Mouse (Mus musculus): ENCODE results near the gene Shisa9.
A peak's percentile ranks its signal among the peaks of the same experiment; 100 is the strongest.

Gene Shisa9

DNA sequence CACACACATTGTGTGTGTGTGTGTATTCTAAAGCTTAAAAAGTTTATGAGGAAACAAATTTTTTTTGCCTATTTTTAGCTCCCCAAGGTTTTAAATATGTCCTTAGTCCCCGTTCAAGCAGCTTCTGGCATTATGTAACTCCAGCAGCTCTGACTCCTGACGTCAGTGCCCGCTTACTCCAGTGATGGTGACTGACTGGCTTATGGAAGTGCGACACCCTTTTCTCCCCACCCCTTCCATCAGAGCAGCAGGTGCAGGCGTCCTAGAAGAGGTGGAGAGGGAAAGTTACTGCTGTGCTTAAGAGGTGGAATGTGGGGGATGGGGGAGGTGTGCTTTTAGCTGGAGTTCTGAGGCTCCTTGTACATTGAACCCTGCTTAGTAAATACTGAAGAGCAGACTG lies 213.7 kb downstream of the Shisa9 start:
- DNase-seq (ENCODE audit: low read depth), result no peak

DNA sequence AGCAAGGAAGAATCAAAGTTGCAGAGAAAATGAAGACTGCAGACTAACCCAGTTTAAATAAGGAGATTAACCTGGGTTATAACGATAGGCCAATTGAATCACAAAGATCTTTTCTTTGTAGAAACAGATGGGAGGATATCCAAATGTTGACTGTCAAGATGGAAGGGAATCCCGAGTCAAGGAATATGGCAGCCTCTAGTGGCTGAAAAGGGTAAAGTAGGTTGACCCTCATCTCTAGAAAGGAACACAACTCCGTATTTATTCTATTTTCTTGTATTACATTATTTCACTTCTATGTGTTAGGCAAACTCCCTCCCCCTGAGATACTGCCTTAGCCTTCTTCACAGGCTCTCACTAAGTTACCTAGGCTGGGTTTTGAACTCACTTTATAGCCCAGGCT lies 217.3 kb downstream of the Shisa9 start:
- peak; percentile 2 for DNase-seq (ENCODE audit: low read depth)

DNA sequence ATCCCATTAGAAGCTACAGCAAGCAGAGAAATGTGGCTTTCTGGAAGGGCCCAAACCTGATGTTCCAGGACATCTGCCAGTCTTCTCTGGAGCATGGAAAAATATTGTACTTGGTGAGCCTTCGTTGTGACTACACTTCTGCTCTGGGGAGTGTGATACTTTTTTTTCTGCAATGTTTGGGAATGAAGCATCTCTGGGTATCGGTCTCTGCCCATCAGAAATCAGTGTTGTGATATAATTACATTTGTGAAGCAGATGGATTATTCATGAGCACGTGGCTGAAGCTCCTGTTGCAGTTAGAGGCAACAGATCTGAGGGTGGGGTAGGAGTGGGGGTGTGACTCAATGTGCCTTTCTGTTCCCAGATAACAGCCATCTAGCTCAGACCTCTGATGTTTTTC lies 218.2 kb downstream of the Shisa9 start:
- DNase-seq (ENCODE audit: low read depth), result no peak

DNA sequence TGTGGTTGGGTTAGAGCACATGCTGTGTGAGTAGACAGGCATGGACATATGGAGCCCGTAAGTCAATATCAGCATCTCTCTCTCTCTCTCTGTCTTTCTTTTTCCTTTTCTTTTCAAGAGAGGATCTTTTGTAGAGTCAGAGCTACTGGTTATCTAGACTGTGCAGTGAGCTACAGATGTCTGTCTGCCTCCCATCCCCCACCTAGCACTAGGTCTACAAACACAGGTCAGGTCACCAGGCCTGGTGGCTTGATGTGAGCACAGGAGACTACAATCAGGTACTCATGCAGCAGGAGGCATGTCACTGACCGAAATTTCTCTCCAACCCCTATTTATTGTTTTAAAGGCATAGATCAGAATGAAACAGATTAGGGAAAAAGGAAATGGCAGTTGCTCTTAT lies 219.1 kb downstream of the Shisa9 start:
- DNase-seq (ENCODE audit: low read depth), result no peak

DNA sequence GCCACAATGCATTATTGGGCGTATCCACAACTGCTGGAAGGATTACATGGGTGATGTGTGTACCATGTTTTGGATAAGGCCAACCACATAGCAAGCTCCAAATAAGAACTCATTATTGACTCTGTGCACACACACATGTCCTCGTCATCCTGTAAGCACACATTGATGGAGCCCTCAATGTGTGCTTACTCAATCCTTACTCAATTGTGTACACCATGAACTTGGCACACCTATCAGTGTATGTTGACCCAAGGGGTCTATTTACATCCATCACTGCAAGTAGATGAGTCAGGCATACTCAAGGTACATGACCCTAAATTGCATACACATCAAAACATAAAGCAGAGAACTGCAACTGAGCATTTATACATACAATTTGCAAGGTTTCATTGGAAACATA lies 220.5 kb downstream of the Shisa9 start:
- no peak for DNase-seq (ENCODE audit: low read depth)

DNA sequence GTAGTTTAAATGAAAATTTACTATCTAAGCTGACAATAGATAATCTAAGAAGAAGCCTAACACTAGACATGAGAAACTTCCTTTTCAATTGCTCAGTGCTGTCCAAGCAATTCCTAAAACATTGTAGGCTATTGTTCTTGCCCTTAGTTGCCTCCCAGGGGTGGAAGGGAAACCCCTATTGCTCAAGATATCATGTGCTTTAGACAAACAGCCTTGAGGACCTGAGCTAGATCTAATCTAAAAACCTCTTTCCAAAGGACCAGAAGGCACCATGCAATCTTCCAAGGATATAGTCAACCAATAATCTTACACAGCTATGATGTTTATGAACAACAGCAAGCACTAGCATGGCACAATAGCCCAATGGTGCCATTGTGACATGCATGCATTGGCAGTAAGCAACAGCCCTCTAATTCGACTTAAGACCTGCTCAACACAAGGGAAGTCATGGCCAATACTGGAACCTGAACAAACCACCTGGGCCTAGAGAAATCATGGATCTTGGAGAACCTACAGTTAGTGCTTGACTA lies 222.6 kb downstream of the Shisa9 start:
- DNase-seq (ENCODE audit: low read depth), result no peak

DNA sequence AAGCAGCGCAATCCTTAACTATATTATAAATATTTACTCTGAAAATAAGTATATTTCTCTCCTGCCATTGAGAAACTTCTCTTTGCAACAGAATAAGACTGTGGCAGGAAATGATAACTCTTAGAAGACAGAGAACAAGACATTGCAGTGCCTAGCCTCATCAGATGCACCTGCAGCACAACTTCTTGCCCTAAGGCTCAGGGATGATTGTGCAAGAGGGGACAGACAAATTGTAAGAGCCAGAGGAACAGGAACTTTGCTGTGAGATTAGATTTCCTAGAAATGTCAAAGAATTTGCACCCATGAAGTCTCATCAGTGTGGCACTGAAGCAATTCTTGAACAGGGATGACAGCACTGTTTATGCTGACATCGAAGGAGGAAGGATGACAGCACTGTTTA lies 223.0 kb downstream of the Shisa9 start:
- DNase-seq (ENCODE audit: low read depth), result no peak

DNA sequence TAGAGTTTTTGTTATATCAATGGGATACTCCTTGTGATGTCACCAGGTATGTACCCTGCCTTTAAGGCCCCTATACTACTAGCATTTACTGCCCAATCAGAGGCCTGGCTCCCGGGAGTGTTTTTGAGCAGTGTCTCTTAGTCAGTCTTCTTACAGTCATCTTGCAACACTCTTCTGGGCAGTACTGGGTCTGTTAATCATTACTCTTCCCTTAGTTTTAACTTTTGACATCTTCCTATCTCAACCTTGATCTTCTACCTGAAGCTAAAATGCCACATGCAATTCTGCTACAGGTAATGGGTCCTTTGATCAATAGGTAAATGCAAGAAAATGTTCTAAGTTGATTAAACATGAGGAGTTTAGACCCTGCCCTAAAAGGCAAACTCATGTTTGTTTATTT lies 225.4 kb downstream of the Shisa9 start:
- DNase-seq (ENCODE audit: low read depth), result no peak

DNA sequence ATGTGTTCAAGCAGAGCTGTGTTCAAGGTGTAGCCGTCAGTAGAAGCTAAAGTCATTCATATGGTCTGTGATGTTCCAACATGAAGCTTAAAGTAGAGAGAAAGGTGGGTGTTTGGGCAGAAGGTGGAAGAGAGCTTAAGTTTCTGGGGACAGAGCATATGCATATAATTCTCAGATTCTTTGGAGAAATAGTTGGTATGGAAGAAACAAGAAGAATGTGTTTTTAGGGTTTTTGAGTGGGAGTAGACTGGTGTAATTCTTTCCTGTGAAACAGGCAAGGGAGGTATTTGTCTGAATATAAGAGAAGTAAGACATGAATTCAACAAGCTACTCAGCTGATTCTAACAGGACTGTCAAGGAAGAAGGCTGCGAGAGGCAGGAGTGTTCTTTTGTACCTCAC lies 225.9 kb downstream of the Shisa9 start:
- DNase-seq (ENCODE audit: low read depth), result no peak

DNA sequence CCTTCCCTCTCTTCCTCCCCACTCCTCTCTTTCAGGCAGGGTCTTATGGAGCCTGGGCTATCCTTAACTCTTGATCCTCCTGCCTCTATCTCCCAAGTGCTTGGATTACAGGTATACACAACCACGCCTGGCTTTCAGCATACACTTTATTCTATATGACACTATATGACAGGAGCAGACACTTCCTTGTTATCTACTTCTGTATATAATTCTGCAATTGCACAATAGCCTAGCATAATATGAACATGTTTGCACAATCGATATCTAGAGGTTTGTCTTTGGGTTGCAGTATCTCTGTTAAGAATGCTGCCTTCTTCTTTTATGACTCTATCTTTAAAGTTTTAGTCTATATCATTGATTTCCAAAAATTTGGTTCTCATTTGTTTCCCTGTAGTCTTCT lies 230.1 kb downstream of the Shisa9 start:
- no peak for DNase-seq (ENCODE audit: low read depth)

DNA sequence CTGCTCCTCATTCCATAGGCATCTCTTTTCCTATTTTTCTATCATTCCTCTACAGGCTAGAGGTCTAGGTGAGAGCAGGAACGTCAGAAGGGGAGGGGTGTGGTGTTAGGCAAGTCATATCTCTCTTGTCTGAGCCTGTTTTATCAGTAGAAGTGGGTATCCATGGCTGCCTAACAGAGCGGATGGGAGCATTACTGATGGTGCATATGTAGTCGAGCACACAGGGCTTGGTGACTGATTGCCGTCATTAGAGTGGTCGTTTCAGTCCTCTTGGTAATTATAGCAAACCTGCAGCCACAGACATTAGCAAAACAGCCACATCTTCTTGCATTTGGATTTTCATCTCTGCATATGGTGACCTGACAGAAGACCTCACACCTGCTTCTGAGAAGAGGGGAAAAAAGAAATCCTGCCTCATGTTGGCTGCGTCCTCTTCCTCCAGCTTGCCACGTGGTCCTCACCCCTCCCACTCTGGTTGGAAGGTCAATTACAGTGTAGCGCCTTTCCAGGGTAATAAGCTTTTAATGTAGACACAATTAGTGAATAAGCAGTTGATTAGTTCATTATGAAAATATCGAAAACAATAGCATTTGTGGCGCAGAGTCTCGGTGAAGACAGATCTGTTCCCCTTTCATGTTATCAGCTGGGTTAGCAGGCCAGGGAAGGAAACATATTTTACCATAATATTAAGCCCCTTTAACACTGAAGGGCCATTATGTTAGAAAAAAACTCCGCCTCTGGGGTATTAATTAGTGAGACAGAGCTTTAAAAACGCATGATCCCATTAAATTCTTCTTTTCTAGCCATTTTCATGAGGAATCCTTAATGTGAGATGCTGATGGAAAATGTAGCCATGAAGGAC lies 233.6 kb downstream of the Shisa9 start:
- DNase-seq (ENCODE audit: low read depth), result no peak

DNA sequence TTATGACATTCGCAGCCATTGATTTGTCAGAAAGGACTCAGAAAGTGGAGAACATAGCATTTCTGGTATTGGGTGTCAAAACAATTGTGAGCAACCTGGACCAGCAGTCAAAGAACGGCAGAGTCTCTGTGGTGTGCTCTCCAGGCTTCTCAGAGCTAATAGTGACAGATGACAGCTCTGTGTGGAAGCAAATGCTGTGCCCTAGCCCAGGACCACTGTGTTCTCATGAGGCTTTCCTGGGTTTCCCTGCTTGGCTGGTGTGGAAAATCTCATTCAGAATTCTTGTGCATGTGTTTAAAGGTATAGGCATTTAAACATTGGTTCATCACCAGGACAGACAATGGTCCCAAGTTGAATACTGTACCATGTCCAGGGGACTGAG lies 234.2 kb downstream of the Shisa9 start:
- DNase-seq (ENCODE audit: low read depth), result no peak

DNA sequence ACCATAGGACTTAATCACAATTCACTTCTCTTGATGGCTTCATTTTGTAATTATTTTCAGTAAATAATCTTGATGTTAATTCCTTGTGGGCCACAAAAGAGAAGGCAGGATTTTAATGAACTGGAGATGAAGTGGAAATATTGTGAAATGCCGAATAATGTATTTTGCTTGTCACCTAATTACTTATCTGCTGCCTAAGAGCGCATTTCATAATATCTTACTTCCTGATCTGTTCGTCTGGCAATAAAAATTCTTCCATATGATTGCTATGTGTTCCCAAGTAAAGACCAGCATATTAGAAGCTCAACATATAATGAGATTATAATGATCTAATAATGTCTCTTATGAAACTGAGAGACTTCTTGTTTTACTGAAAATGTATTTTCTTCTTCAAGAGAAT lies 235.9 kb downstream of the Shisa9 start:
- DNase-seq (ENCODE audit: low read depth), result no peak

DNA sequence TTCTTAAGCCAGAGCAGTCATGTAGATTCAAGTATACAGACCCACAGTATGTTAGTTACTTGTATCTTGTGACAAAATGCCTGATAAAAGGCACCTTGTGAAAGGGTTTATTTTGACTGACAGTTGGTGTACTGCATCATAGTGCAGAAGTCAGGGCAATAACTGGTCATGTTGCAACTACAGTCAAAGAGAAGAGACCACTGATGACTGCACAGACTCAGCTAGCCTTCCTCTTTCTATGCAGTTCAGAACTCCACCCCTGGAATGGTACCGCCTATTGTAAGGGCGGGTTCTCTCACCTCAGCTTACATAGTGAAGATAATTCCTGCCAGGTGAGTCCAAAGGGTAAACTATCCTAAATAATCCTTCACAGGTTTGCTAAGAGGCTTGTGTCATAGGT lies 239.6 kb downstream of the Shisa9 start:
- DNase-seq (ENCODE audit: low read depth), result no peak

DNA sequence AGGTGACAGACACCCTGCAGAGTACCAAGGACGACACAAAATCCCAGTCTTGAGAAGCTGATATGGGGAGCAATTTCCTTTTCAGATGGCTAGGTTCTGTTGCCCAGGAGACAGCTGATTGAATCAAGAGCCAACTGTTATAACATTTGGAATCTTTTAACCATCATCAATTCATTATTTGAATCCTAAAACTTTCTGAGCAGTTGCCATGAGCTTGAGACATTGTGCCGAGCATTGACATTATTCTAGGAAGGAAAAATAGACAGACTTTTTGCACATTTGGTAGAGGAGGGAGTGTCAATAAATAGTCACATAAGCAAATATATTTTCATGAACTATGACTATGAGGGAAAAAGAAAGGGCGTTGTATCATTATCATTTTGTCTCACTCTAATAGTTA lies 243.0 kb downstream of the Shisa9 start:
- no peak for DNase-seq (ENCODE audit: low read depth)

DNA sequence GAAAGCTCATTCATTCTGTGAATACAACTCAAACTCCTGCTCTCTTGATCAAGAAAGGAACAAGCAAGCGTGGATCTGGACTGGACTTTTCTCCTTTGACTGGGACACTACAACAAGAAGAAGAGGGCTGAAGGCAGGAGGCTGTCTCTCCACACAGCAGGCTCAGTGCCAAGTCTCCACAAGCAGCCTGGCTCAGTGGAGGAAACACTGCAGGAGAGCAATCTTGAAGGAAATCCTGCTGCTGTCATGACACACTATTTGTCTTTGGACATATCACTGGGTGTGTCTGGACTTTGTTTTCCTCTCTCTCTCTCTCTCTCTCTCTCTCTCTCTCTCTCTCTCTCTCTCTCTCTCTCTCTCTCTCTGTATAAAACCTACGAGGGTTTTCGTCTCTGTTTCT lies 249.4 kb downstream of the Shisa9 start:
- DNase-seq (ENCODE audit: low read depth), result no peak

DNA sequence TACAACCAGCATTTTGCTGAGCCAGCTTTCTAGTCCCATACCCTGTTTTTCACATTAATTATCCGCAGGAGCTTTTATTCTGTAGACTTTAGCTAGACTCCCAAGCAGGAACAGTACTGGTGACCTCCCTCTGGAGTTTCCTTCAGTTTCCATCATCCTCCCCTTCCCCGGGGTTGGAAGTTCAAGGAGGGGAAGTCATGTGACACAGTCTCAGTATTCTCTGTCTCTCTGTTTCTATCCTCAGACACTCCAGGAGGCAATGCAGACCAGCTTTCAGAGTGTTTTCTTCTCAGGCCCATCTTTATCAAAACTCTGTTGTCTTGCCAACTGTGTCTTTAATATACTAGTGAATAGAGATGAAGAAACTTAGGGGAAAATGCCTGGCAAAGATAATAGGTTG lies 250.4 kb downstream of the Shisa9 start:
- no peak for DNase-seq (ENCODE audit: low read depth)

DNA sequence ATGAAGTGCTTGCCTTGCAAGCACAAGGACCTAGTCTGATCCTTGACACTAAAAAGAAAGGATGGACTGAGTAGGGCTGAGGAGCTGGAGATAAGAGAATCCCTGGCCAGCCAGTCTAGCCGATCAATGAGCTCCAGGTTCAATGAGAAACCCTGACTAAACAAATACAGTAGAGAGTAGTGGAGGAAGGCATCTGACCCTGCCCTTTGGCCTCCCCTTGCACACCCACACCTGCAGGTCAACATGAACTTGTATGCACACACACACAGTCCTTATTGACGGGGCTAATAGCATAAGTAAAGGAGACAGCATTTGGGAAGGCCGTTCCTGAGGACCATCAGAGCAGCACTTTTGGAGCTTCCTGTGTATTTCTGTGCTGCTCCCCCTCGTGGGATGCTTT lies 254.7 kb downstream of the Shisa9 start:
- DNase-seq (ENCODE audit: low read depth), result no peak

DNA sequence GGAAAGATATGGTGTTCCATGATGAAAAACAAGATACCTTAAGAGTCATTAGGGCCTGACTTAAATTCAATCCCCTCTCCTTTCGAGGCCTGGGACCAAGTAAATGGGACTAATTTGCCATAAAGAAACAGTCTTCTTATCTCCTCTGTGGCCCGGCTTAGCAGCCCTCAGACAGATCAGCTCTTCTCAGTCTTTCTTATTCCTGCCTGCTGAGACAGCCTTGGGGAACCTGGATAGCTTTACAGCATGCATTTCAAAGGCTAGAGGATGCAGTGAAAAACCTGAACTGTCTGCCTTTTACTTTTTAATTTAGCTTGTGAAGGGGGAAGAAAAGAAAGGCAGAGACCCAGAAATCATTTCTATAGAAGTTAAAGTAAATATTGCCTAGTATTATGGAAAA lies 275.4 kb downstream of the Shisa9 start:
- no peak for DNase-seq (ENCODE audit: low read depth)

DNA sequence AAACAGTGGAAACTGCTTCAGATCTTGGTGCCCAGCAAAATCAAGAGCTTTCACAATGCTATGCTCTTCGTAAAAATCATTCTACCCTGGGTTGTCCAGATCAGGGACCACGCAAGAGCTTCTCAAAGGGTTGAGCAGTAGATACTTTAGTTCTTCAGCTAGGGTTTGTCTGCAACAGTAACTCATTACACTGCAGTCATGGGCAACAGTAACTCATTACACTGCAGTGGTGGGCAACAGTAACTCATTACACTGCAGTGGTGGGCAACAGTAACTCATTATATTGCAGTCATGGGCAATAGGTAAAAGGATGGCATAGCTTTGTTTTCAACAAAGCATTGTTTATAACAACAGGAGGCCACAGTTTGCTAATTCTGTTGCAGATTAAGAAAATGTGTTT lies 281.9 kb downstream of the Shisa9 start:
- DNase-seq (ENCODE audit: low read depth), result no peak

DNA sequence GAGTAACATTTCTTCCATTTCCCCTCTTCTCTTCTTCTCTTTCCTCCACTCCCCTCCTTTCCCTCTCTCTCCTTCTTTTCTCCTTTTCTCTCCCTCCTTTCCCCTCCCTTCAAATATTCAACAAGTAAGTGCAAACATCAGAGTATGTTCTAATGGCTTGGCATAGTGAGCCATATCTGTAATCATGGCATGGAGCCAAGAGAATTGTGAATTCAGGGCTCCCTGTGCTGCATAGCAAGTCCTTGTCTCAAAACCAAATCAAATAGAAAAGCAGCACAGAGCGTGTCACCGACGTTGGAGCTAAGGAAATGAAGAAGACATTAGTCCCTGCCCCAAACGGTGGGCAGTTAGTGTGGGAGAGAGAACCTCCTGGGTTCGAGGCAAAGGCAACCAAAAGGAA lies 316.6 kb downstream of the Shisa9 start:
- no peak for DNase-seq (ENCODE audit: low read depth)

DNA sequence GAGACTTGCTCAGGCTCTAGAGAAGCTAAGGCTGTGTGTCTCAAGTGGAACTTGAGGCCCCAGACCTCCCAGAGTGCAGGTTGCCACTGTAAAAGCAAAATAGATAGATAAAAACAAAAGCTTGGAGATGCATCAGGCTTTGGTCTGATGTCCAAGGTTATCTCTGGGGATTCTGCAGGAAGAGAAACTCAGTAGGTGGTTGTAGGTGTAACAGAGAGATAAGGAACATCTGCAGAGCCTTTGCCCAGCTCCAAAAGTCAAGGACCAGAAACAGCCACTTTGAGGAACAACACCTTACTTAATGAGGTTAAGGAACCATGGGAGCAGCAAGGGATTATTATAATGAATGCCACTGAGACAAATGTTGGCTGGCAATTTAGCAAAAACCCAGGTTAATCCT lies 319.5 kb downstream of the Shisa9 start:
- no peak for DNase-seq (ENCODE audit: low read depth)

DNA sequence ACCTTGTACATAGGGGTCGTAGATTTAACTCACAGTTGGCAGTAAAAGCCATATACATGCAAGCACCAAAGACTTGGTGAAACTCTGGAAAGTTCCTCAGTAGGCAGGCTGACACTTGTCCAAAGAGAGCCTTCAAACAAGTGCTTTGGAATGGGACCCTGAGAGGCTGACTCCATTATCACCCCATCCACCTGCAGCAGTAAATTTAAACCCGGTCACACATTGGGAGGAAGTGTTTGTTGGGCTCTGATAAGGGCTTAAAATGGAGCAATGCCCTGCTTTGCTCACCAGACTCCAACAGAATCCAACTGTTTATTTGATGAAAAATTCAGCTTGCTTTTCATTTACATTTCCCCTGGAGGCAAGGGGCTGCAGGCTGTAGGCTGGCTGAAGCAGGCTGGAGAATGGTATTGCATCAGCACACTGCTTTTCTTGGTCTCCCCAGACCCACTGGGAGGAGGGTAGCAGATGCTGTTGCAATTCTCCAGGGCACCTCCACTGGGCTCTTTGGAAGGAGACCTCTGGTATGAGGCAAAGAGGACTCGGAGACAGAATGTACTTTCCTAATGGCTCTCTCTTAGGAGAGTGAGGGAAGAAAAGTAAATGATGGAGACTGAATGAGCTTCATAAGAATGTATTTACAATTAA lies 323.5 kb downstream of the Shisa9 start:
- no peak for DNase-seq (ENCODE audit: low read depth)

DNA sequence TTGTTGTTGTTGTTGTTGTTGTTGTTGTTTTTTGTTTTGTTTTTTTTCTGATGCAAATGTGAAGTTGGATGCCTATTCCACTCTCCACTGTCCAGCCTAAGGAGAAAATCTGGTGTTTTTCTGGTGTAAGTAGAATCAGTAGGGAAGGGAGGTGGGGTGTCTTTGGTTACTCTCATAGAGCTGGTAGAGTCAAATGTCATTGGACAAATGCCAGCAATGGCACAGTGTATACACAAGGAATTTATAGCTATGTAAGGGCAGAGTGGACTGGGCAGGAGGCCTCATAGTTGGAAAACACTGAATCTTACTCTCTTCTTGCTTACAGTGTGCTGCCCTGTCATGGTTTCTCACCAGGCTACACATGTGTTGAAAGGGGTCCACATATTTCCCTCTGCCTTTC lies 325.9 kb downstream of the Shisa9 start:
- DNase-seq (ENCODE audit: low read depth), result no peak

All from fibroblast of lung, adult 2 months (primary cell).